Mouse (Mus musculus) effector memory CD4-positive, alpha-beta T cell, adult 5 months (primary cell): Measurements from ENCODE around the gene 1700012P22Rik. TPM values are rescaled to one million over a fixed set of nuclear protein-coding genes. Genes with fewer than 3 reads are reported as not detected.

Source experiments
- polyA plus RNA-seq: library from polyadenylated mRNA; unstranded; fragments of 100-300 nt; shearing (Covaris generic); gene quantifications from one replicate; pipeline ENCODE4 v1.2.1, GENCODE M21; 2017

Gene 1700012P22Rik
- not detected for polyA plus RNA-seq

GRCm38 (mm10) chr4:144438672-144439071, at the start of gene 1700012P22Rik:
1700012P22Rik (minus strand) TSS chr4:144438772.

GRCm38 (mm10) chr4:144463656-144464055, 25.1 kb upstream of the 1700012P22Rik start, which contains the start of gene Aadacl3:
Aadacl3 (minus strand) TSS chr4:144463756.

GRCm38 (mm10) chr4:144453217-144453616, 14.6 kb upstream of the 1700012P22Rik start, which contains the start of gene Gm9944:
Gm9944 (minus strand) TSS chr4:144453317.

GRCm38 (mm10) chr4:144408290-144408689, 30.3 kb downstream of the 1700012P22Rik start, which contains the start of gene Pramef12:
Pramef12 (minus strand) TSS chr4:144408464.

GRCm38 (mm10) chr4:144377911-144378310, 60.7 kb downstream of the 1700012P22Rik start, which contains the start of gene Pramef20:
Pramef20 (minus strand) TSS chr4:144377933.

Other genes with a start within 250 kb of the 1700012P22Rik start
- not detected for gene Oog2, start 248.1 kb downstream of the 1700012P22Rik start, polyA plus RNA-seq
- not detected for gene C87977, start 225.5 kb downstream of the 1700012P22Rik start, polyA plus RNA-seq
- gene Pramel5, start 158.3 kb downstream of the 1700012P22Rik start, polyA plus RNA-seq = not detected
- gene Gm13128, start 108.5 kb downstream of the 1700012P22Rik start, polyA plus RNA-seq = not detected
- not detected for gene Gm13119, start 80.8 kb downstream of the 1700012P22Rik start, polyA plus RNA-seq
- gene Pramef20, start 60.8 kb downstream of the 1700012P22Rik start, polyA plus RNA-seq = not detected
- gene Pramef12, start 30.3 kb downstream of the 1700012P22Rik start, polyA plus RNA-seq = not detected
- gene Gm9944, start 14.5 kb upstream of the 1700012P22Rik start, polyA plus RNA-seq = not detected
- not detected for gene Aadacl3, start 25.0 kb upstream of the 1700012P22Rik start, polyA plus RNA-seq
- not detected for gene 9430007A20Rik, start 81.0 kb upstream of the 1700012P22Rik start, polyA plus RNA-seq
- gene Gm13124, start 126.4 kb upstream of the 1700012P22Rik start, polyA plus RNA-seq = not detected
- not detected for gene Aadacl4, start 174.9 kb upstream of the 1700012P22Rik start, polyA plus RNA-seq
- not detected for gene Gm436, start 247.6 kb upstream of the 1700012P22Rik start, polyA plus RNA-seq